Mouse (Mus musculus) spleen, postnatal 4 days (tissue): Measurements from ENCODE around the gene 0610010K14Rik.
A peak's percentile ranks its signal among the peaks of the same experiment; 100 is the strongest.

Source experiments
- DNase-seq, 2 experiments: peaks; one replicate each; pipeline ENCODE4 v3.0.0; 2022; ENCODE audit warnings: low spot score in 2 of 2

The 0610010K14Rik gene

DNA sequence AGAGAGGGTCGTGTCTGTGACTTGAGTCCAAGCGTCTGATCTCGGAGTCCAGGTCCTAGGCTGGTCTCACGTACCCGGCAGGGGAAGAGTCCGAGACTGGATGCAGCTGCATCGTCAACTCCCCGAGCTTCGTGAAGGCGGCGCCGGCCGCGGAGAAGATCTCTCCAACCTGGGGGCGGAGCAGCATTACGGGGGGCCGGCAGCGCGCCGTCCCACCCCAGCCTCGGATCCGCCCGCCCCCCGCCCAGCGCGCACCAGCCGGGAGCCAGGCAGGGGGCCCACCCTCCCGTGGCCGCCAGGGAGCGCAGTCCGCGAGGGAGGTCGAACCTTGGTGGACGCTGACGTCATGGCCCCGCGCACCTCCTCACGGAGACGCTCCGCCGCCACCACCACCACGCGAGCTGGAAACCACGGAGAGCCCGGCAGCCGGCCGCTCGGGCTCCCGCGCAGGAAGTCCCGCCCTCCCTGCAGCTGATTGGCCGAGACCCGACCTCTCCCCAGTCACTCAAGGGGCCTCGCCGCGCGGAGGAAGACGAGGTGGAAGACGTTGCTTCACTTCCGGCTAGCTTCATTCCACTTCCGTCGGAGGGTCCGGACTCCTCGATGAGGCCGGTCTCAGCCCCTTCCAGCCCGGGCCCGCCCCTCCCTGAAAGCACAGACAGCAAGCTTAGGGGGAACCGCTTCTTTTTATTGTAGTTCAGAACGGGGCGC, at the start of gene 0610010K14Rik:
TSS of gene 0610010K14Rik (minus strand) at position 458 of the 711 bp plus-strand sequence.
- DNase-seq: peak; percentile 98 to 99

DNA sequence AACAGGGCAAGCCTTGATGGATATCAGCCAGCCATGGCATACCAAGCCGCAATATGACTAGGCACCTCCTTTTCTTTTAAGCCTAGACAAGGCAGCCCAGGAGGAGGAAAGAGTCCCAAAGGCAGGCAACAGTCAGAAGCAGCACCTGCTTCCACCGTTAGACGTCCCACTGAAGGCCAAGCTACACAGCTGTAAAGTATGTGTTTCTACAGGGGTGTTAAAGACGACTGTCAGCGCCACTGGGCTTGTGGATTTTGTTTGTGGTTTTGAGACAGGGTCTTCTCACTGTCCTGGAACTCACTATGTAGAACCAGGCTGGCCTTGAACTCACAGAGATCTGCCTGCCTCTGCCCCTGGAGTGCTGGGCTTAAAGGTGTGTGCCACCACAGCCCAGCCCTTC, 48.0 kb upstream of the 0610010K14Rik start:
- DNase-seq: no peak

DNA sequence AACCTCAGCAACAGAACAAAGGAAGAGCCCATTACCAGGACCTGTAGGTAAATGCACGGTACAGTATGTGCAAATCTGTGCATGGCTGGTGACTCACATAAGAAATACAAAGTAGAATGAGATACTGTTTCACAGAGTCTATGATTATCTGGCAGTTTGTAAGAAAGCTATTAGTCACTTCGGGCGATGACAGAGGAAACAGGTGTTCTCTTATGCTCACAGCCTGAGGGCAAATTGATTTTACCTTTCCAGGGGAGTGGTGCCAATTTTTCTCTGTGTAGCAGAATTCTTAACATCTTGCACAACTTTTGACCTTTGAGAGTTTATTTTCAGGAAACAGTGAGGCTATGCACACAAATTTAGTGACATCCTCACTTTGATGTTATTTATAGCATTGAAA, 47.0 kb upstream of the 0610010K14Rik start:
- DNase-seq: no peak

DNA sequence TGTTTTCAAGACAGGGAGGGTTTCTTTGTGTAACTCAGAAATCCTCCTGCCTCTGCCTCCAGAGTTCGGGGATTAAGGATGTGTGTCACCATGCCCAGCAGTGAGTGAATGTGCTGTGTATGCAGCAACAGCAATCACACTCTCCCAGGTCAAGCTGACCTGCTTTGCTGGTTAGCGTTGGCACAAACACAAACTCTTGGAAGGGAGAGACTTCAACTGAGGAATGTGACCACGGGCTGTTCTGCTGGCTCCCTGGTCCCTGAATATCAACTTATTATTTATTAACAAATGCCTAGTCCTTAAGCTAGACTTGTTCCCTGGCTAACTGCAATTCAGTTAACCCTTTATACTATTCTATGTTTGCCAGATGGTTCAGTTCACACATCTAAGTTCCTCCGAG, 46.0 kb upstream of the 0610010K14Rik start:
- no peak for DNase-seq

DNA sequence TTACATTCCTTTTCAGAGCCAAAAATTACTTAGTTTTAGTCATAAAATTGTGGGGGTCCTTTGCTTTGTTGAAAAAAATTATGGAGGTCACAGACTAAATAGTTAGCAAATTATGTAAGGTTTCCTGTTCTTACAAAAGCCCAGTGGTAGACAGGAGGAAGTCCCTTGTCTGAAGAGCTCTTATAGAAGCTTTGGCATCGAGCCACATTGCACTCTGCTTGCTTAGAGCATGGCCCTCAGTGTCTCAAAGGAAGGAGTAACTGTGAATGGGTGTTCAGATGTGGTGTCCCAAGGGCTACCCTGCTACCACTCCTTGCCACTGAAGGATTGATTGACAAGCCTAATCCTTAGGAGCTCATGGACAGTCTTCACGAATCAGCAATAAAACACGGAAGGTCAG, 42.7 kb upstream of the 0610010K14Rik start:
- DNase-seq: no peak

DNA sequence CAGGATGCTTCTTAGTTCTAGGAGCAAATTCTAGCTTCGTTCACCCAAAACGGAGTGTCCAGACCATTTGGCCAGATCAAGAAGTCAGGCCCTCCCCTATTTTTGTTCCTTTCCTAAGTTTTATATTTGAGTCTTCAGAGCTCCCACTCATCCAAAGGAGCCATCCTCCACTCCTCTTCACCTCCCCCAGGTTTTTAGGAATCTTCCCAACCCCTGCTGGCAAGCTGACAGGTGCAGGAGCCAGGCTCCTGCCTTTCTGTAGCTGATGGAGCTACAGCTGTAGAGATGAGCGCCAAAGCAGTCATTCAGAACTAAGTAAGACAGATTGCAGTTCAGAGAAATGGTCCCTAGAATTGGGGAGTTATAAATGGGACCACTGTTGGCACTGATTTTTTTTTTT, 41.2 kb upstream of the 0610010K14Rik start:
- DNase-seq: no peak

DNA sequence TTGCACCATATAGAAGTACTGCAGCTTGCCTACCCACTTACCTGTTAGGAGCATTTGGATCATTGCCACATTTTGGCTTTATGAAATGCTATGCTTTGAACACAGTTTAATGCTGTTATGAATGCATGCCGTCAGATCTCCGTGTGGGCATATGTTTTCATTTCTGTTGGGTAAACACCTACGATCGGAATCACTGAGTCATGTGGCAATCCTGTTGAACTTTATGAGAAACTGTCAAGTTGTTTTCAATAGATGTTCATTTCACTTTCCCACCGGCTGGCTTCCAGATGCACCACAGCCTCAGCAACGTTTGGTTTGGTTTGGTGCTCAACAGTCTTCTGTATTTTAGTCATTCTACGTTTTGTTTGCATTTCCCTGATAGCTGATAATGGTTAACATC, 33.9 kb upstream of the 0610010K14Rik start:
- no peak for DNase-seq

DNA sequence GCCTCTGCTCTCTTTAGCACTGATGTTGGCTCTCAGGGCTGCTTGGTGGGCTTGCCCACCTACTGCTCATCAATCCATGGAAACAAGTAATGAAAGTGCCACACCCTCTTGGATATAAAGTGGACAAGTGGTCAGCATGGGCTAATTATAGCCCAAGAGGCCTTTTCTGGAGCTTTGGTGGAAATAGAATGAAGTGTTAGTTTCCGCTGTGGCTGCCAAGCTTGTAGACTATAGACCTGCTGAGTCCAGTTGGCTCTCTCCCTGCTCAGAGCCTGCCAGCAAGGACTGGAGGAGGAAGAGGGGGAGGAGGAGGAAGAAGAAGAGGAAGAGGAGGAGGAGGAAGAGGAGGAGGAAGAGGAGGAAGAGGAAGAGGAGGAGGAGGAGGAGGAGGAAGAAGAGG, 28.7 kb upstream of the 0610010K14Rik start:
- no peak for DNase-seq

DNA sequence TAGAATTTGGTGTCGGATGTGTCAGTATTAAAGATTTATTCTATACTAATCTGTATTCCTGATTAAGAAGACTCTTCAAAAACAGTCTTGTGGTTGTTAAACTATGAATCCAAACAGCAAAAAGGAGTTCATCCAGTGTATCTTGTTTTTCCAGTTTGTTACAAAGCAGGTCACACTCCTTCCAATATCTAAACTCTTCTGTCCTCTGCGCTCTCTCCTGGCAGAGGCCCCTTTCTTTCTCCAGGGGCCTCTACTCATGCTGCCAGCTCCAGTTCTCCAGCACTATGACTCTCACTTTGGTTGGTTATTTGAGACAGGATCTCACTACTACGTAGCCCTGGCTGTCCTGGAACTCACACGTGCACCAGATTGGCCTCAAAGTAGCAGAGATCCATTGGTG, 28.1 kb upstream of the 0610010K14Rik start:
- no peak for DNase-seq

DNA sequence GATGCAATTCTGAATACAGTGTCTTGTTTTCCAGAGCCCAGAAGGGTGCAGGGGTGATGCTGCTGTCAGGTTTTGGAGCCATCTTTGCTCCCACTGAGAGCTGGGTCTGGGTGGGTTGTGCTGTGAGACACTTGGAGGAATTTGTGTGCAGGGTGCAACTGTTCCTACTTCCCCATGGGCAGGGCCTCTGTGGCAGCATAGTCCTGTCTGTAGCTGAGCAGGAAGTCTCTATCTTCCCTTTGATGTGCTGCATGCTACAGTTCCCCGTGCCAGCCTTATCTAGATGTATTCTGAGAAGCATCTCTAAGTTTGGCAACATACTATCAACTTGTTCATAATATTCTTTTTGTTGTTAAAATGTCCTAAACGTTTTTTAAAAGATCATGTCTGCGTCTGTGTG, 27.5 kb upstream of the 0610010K14Rik start:
- DNase-seq: no peak

DNA sequence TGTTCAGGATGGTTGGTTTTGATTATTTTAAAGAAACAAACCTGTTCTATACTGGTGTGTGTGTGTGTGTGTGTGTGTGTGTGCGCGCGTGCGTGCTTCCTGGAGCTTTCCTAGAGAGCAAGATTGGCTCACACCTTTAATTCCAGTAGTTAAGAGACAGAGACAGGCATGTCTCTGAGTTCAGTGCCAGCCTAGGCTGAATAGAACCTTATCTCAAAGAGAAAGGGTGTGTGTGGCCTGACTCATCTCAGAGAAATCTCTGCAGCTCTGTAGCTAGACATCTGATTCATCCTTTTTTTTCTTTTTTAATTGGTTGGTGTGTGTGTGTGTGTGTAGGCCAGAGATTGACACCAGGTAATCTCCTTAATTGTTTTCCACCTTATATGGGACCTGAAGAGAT, 21.3 kb upstream of the 0610010K14Rik start:
- no peak for DNase-seq

DNA sequence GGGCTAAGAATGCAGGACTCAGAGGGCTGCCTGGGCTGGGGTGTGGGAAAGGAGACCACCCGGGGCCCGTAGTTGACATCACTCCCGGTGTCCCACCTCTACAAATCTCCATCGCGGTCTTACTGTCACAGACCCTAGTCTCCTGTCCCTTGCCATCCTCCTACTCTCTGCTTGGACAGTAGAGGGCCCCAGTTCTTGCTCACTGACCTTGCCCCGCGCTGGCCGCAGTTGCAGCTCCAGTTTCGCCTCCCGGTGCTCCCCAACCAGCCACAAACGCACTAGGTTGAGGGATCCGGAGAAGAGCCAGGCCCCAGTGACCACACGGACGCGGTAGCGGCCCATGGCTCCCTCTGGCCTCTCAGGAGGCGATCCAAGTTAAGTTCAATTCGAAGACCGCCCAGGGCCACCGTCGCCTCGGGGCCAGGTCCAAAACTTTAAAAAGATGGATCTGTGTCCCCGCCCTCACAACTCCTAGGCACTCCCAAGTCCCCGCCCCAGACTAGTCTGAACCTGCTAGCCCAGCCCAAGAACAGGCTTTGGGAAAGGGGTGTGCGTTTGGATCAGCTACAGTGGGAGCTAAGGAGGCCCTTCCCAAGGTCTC, 17.3 kb upstream of the 0610010K14Rik start, which contains the start of gene Alox12:
TSS of gene Alox12 (minus strand) at position 423 of the 601 bp plus-strand sequence.
- DNase-seq: no peak

DNA sequence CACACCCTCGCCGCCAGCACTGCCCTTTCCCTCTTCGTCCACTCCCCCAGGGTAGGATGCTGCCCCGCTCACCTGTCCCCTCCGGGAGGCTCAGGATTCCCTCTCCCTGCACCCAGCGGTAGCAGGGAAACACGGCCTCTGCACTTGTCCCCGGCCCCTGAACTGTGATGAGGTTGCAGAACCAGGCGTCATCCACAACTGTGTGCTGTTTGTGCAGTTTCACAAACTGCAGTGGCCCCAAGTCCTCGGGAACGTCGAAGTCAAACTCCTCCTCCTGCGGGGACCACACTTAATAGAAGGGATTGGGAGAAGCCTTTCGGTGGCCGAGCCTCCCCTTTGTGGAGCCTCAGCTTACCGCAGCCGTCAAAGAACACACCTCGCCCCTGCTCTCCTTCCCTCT, 16.6 kb upstream of the 0610010K14Rik start:
- no peak for DNase-seq

DNA sequence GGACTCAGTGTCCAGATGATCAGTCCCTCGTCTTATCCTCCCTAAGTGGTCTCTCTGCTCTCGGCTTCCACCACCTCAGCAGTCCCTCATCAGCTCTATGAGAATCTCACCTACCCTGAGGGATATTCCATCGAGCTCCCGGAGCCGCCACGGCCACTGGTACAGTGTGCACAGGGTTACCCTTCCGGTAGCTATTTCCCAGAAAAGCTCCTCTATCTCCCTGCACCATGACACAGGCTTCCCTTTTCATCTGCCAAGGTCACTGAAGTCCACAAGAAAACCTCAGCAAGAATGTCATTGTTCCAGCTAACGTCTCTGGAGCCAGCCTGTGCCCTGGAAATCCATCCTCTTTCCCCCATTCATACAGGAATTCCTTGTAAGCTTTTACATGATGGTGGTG, 14.1 kb upstream of the 0610010K14Rik start:
- DNase-seq: no peak

DNA sequence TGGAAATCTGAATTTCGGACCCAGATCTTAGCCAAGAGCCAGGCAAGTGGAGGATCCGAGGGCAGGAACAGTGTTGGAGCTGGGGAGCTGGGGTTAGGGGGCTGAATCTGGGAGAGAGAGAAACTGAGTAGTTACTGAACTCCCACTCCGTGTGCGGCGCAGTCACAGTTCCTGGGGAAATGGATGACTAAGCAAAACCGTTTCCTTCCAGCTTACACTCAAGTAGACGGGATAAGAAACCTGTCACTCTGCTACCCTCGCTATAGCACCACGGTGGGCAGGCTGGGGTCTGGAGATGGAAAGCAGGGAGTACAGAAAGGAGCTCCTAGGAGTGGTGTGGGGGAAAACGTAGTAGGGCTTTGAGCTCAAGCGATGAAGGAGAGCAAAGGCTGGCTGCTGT, 12.4 kb upstream of the 0610010K14Rik start:
- DNase-seq: no peak

DNA sequence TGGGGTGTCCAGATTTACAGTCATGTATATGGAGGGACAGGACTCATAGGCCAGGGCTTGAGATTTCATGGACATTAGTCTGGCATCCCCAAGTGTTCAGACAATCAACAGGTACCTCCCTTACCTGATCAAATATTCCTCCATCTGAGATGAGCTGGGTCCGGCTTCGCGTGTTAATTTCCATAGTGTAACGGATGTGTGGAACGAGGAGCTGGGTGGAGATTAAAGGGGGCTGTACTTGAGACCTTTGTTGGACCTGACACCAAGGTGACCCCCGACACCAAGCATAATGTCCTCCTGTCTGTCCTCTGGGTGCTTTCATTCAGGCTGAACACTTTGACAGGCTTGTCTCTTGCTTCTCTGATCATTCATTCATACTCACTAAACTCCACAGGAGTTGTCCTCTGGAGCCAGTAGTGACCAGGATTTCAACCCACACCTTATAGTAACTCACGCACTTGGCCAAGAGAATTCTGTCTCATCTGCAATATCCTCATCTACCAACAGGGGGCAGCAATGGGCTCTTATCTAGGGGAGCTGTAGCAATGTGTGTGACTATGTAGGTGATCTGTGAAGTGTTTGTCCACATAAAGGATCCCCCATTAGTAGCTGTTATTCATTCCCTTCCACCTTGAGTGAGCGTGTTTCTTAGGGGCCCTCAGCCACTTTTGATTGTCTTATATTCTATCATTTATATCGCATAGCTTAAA, 9.6 kb upstream of the 0610010K14Rik start:
- DNase-seq: peak; percentile 71 to 90

DNA sequence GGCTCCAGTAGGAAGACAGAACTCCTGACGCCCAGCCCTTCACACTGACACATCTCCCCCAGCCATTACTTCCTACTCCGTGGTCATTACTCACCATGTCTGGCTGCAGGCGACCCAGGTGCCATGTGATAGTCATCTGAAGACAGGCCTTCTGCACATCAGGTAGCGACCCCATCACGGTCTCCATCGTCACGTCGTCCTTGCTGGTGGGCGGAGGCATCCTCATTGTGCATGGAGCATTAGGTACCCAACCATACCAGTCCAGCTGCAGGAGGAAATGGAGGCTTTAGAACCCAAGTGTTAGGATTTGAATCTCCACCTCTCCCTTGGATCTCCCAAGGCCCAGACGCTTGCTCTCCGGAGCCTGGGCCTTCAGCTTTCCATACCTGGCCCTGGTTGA, 4.9 kb upstream of the 0610010K14Rik start:
- no peak for DNase-seq

DNA sequence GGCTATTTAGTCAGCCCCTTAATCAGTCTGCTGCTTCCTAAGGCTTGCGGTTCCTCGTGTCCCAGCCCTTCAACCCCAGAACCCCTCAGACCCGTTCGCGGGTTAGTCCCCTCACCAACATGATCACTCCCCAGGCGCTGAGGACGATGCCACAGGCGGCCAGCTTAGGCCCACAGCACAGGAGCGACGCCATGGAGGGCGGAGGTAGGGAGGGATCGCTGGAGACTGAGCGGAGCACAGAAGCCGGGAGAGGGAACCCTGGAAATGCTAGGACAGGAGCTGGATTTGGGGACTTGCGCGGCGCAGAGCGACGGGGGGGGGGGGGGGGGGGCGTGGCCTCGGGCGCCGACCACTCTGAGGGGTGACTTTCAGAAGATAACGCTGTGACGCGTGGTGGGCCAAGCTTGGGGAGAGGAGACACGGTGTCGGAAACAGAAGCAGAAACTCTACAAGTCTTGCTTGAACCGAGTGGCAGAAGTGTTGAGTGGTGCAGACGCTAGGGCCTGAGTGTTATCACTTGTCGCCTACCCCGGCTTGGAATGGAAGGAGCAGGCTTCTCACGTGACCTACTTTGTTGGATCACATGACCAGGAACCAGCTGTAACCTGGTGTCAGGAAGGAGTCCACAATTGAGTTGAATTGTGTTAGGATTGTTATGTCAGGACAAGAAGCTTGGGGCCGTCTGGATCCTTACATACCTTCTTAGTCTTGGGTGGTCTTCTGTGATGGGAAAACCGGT, 2.0 kb upstream of the 0610010K14Rik start, which contains the start of the genes Gm21988 and Rnasek:
TSS of gene Gm21988 (minus strand) at position 290 of the 739 bp plus-strand sequence.
TSS of gene Rnasek (minus strand) at position 302 of the 739 bp plus-strand sequence.
- DNase-seq: peak; percentile 76 to 88

DNA sequence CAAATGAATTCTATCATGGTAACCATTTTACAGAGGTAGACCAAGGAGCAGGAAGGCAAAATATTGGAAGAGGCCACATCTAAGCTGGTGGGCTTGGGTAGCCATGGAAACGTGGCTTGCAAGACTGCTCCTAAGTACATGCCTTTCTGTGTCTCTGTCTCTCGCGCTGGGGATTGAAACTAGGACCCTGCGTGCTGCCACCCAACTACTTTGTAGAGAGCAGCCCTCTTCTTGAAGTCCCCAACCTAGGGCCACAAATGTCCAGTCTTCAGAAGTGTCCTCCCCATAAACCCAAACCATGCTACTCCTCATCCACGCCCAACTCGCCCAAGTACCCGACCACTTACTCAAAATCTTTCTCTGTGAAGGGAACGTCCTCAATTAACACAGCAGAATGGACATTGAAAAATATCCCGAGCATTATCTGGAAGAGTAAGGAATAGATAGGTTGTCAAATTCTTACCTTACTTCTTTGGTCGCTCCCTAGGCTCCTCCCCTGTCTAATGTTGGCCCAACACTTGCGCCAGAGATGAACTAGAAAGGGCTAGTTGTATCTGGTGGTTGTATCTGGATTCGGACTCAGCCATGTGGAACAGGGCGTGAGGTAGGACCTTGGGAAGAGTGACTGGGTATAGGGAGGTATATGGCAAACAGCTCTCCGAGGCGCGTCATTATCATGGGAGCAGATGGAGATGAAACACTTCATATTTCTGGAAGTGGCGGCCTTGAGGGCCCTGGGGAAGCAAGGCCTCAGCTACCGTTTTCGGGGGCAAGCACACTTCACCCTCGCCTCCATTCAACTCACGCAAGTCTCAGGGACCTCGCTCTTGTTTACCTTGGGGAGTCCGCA, 1.1 kb upstream of the 0610010K14Rik start:
- DNase-seq: peak; percentile 30 to 72

DNA sequence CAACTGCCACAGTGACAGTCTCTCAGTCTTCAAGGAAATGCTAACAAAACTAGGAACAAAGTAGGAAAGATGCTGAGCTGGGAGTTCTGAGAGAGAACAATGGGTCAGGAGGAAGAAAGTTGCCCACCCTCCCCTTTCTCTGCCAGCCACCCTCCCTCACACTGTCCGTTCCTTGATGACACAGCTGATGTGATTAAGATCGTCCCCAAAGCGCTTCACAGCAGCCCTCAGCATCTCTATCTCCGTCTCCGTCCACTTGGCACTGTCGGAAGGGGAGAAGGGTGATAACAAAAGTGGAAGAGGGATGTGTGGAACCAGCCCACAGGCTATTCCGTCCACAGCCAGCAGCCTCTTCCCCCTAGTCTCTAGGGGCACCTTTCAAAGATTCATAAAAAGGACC, 997 bp downstream of the 0610010K14Rik start:
- peak in 1 of 2 experiments; percentile 16 for DNase-seq
